Mouse (Mus musculus) thymus, postnatal 36 days (tissue): Measurements from ENCODE around the gene Aldh3a2.
"Not testable (repeated sequence)": the region's sequence is repeated elsewhere in the genome, so short reads cannot be mapped to it uniquely, and the experiment has no call there.

Experiments
- DNase-seq, 2 experiments: peaks; one replicate each; pipeline ENCODE4 v3.0.0; 2022; ENCODE audit warnings: mixed read lengths in 2 of 2

Gene Aldh3a2

DNA sequence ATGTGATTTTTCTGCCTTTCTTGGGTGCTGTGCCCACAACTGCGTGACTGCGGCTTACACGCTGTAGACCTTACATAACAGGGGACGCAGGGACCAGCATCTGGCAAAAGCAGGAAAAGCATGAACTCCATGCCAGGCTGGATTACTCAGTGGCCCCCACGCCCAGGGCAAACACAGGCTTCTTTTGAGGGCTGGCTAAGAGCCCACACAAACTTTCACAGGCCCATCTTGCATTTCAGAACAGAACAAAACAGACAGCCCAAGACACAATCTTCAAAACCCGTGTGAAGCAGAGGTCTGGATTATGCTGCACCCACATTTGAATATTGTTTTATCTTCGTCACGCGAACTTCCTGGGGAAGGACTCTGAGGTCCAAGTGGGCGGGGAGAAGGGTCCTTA lies 58.9 kb downstream of the Aldh3a2 start:
- no peak for DNase-seq

DNA sequence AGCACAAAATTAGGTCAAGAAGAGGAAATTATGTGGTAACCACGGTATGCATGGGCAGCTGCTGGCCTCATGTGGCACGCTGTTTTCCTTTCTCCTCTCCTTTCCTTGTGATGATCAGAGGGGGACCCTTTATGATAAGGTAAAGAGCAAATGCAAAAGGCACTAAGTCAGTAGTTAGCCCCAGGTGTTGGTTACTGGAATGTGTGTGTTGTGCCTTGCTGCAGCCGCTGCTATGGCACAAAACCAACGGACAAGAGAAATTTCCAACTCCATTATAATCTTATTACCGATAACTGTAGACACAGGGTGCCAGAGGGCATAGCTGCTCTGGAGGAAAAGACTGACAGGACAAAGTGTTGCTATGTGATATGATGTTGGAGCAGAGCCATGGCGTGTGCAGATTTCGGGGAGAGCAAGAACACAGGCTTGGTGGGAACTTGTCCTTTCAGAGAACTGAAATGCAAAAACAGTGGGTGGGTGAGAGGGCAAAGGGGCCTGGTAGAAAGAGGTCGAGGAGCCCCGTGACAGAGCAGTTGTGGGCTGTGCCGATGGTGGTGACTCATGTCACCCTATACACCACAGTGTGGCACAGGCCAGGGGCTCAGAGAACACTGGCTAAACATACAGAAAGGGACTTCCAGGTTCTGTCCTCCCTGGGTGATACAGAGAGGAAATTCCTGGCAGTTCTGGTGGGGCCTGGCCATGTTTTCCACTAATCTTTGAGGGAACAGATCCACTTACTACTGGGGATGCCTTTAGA lies 59.6 kb downstream of the Aldh3a2 start, which contains the start of gene Aldh3a1:
Aldh3a1 (plus strand) TSS at position 51 of the 760 bp plus-strand sequence.
- no peak for DNase-seq

DNA sequence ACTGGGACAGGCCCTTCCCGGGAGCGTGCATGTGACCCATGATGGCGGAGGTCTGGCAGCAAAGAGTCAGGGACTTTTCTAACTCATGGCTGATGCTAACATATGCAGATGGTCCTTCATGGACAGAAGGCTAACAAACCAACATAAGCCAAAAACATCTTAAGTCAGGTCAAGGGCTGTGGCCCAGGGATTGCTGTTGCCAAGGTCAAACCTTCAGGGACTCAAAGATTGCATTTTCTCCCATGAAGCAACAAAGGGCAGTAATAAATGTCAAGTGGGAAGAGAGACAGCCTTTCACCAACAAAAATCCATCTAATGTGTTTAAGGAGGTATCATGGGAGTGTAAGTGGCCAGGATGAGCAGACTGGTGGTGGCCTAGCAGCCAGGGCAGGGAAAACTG lies 61.1 kb downstream of the Aldh3a2 start:
- no peak for DNase-seq

DNA sequence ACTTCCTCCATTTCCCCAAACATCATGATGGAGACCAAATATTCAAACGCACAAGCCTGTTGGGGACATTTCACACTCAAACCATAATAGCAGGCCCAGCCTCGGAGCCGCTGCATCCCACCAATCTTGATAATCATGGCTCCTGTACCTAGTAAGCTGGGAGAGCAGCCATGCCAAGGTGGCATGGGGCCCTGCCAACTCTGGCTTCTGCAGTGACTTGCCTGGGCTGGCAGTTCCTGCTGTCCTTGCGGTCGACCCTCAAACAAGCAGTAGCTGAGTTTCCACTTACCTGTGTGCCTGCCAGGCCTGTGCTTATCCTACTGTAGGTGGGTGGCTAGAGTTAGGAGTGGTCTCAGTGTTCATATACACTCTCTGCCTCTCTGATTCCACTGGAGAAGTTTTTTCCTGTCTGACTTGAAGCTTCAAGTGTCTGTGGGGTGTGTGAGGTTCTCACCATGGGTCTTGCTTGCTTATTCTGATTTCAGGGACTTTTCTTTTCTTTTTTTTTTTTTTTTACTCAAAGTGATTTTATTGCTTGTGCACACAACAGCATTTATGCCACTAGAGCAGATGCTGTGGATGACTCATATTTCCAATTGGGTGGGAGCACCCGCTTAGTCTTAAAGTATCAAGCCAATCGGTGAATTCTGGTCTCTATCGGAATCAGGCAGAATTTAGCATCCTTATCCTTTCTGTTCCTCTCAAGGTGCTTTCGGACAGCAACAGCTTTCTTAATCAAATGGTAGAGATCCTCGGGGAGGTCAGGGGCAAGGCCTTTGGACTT lies 61.9 kb downstream of the Aldh3a2 start:
- no peak for DNase-seq

DNA sequence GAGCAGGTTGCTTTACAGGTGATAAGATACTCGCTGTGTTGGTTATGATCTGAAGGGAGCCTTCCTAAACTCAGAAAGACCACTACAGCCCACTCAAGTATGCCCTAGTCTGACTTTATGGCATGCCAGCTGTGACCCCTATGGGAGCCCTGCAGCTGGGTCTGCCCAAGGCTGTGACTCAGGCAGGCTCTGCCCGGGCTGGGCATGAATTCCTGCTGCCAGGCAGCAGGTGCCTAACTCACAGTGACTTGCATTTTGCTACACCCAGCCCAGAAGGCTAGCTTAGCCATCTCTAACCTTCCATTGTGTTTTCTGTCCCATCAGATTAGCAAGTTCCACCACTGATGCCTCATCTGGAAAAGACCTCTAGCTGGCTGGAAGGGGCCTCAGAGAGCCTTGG lies 64.5 kb downstream of the Aldh3a2 start:
- no peak for DNase-seq

DNA sequence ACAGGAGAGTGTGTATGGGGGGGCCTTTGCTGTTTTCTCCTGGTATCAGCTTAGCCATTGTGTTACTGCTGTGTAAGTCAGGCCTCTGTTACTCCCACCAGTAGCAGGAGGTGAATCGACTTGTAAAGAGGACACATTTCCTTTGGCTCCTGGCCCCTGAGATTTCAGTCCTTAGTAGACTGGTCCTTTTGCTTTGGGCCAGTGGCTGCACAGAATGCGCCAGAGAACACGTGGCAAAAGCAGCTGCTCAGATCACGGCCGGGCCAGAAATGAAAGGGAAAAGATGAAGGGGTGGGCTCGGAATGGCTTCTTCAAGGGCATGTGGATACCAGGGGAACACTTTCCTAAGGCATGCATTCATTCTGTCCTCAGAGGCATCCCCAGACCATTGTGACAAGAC lies 65.1 kb downstream of the Aldh3a2 start:
- DNase-seq: no peak

DNA sequence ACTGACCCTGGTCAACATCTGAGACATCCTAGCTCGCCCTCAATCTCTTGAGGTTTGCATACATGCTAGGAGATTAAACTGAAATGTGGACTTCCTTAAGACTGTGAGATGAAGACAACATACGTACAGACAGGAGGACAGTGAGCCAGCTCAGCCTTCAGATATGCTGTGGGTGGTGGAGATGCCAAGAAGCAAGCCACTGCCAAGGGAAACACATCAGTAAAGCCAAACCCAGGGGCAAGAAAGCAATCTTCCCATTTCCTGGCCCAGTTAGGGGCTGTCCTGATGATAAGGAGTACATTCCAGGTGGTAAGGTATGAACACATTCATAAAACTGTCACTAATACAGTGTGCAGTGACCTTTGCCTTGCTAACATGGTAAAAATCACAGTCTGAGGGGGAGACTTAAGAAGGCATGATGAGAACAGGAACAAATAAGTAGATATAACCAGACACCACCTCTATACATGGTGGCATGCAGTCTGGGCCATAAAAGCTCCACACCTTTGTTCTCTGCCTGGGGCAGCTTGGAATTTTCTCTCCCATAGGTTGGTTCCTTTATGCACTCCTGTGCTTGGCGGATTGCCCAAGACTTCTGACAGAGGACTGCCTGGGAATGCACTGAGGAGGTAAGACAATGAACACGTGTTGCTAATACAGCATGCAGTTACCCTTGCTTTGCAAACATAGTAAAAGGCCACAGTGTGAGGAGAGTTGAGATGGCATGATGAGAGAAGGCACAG lies 67.5 kb downstream of the Aldh3a2 start:
- DNase-seq: no peak

DNA sequence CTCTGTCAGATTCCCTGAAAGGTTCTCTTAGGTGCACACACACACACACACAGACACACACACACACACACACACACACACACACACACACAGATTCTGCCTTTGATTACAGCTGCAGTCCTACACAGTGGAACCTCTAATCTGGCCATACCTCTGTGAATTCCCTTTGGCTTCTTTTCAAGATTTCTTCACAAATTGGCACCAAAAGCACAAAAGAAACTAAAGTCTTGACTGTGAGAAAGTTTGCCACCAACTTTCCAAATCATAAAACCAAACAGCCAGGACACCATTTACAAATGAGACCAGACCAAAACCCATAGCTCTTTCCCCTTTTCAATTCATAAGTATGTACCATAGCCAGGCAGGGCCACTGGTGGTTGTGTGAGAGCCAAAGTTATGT lies 69.3 kb downstream of the Aldh3a2 start:
- DNase-seq: no peak

DNA sequence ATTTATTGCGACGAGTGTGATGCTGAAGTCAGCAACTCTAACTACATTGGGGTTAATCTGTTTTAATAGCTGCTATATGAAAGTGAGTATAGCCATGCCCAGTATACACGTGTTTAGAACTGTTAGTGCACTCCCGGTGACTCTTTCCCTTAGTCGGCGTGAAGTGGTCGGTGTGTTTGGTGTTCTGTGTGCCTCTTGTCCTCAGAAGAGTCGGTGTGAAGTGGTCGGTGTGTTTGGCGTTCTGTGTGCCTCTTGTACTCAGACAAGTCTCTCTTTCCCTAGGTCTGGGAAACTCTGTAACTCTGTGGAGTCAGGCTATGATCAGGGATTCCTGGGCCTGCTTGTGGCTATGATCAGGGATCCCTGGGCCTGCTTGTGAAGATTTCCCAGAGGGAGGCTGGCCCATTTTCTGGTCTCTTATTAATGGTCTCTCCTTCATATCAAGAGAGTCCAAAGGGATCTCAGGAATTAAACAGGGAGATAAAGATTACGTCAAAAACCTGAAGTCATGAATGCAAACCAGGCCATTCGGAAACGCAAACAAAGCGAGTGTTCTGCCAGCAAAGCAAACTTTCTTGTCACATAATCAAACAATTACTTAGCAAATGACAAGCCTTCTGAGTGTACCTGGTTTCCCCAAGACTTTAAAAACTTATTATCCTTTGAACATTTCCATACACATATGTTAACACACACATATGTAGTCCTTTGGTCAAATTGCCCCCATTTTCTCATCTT lies 70.5 kb downstream of the Aldh3a2 start:
- DNase-seq: no peak

DNA sequence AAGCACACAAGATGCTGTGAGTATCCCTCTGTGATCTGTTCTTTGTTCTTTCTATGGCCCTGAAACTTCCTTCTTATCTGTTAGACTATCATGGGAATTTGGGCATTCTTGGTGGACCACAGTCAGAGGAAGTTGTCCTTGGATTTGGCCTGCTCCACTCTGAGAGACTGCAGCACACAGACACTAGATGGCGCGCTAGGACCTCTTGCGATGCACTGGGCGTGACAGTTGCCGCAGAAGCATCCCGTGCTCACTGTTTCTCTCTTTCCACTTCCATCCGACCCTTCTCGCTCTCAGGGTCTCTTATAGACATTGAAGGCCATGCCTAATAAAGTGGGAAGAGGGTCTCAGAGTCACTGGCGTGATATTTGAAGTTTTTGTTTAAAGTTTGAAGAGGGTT lies 73.9 kb downstream of the Aldh3a2 start:
- DNase-seq: peak; percentile 64 to 71

DNA sequence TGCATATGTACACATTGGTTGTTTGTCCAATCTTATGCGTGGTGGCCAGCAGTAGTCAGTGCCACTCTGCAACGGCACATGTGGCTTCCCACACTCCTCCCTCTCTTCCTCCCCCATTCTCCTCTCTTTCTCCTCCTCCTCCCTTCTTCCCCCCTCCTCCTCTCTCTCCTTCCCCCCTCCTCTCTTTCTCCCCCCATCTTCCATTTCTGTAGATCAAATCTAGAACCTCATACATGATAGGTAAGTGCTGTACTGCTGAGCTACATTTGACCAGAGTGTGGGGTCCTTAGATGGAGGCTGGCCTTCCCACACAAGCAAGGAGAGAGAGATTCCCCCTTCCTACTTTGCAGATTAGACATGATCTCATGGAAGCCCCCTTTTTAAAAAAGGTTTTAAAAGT lies 74.5 kb downstream of the Aldh3a2 start:
- no peak for DNase-seq

DNA sequence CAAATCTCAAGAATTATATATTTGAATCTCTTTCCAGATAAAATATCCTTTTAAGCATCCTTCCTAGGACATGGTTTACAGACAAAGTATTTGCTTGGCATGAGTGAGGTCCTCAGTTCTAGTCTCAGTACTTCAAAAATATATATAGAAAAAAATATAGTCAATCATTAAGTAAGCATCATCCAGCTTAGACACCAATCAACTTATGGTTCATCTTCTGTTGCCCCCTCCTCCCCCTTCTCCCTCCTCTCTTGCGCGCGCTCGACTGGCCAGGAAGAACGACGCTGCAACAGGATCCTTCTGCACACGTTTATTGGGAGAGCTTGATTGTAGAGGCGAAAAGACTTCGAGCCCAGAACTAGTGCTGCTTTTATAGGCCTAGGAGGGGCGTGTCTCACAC lies 75.1 kb downstream of the Aldh3a2 start:
- not testable (repeated sequence) for DNase-seq

DNA sequence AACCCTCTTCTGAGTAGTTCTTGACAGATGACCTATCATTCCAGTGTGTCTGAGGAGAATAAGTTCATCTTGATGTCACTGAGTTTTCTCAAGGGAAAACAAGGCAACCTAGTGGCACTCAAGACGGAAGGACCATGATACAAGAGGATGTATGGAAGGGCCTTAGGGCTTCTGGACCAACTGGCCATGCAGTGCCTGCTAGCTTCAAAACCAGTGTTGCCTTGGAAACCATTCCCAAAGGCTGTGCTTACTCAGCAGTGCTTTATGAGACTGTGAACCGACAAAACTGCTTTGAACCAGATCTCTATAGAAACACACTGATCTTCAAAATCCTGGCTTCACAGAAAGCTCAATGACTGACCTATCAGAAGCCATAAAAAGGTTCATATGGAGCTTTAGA lies 76.5 kb downstream of the Aldh3a2 start:
- no peak for DNase-seq

DNA sequence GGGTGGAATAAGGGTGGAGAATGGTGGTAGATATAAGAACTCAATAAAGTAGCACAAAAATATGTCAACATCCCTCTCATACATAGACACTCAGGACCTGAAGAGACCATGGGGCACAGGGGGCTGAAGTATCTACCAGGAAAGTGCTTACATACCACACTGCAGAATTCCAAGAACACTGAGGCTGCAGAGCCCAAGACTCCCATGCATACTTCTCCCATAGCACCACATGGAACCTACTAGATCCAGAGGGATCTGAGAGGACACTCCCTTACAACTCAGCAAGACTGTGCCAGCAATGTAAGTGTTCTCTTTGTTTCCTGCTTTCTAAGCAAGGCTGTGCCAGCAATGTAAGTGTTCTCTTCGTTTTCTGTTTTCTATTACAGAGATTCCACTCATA lies 83.4 kb downstream of the Aldh3a2 start:
- no peak for DNase-seq

DNA sequence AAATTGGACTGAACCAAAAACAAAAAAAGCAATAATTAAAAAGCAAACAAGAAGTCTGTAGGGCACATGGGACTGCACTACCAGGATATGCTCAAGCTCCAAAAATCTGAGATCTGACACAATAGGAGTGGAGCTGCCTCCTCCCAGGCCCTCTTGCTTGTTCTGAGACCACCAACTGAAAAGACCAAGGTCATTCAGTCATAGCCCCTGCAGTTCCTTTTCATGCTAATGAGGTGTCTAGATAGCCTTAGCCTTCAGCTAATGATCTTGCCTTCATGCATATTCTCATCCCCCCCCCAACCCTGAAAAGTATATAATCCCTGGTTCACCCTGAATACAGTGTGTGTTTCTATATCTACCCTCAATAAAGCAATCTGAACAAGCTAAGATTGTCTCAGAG lies 85.6 kb downstream of the Aldh3a2 start:
- no peak for DNase-seq

DNA sequence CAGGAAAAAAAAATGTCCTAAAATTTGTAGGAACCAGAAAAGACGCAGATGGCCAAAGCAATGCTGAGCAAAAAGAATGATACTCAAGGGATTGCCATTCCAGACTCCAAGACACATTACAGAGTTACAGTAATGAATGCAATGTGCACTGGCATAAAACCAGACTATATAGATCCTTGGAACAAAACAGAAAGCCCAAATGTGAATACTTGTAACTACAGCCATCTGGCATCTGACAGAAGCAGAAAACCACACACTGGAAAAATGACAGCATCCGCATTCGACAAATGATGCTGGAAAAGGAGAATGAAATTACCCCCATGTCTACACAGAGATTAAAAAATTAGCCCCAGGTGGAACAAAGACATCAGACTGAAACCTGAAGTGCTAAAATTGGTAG lies 86.9 kb downstream of the Aldh3a2 start:
- DNase-seq: no peak

DNA sequence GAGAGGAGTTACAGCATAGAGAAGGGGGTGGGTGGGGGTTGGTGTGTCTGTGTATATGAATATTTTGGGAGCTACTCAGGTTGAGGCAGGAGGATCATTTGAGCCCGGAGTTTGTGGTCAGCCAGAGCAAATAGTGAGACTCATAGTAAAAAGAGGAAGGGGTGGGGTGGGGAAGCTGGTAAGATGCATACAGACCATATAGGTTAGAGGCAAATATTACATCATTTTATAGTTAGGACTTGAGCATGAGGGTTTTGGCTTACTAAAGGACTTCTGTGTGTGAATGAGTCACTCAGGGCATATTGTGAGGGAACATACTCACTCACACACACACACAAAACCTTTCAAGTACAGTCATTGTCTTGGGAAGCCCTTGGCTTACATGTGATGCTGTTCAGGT lies 90.9 kb downstream of the Aldh3a2 start:
- no peak for DNase-seq

DNA sequence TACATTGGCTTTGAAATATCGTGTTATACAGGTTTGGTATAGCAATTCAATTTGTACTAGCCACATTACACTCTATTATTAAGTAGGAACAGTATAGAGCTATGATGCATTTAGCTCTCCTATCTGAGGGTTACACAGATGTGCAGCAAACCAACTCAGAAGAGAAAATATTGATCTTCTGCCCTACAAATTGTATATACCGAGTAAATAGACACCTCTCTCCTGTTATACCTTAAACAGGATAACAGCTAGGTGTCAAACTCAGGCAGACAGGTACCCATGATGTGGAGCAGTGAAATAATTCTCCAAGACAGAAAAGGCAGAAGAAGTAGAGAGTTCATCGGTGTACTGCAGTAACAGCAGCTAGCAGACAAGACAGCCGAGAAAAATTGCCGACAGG lies 91.5 kb downstream of the Aldh3a2 start:
- no peak for DNase-seq

DNA sequence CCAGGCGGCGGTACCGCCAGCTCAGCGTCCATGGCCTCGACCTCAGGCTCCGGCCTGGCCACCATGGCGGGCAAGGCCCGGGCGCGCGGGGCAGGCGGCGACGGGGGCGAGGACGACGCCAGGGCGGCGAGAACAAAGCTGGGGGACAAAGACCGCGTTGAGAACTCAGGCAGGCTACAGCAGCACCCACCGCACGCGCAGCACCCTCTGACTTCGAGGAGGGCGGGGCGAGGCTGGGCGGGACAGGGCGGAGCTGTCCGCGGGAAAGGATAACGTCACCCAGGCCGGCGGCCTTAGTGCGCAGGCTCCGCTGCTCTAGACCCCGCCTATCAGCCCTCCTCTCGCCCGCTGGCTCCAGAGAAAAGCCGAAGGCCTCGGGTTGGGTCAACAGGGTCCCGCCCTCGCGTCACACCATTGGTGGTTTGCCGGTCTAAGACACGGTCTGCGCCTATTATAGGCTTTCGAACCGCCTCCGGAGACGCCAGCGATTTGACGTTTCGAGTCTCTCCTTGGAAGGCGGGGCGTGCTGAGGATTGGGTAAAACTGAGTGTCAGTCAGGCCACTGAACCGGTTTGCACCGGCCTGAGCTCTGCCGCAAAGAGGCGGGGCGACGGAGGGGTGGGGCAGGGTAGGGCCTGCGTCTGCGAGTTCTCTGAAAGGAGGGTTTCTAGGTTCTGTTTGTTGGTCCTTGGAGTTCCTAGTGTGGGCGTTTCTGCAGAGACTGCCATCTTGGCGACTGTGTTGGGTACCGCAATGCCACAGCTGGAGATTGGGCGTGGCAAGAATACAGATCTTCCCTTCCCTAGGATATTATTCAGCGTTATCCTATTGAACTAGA lies 92.2 kb downstream of the Aldh3a2 start, which contains the start of gene Usp22:
Usp22 (minus strand) TSS at position 235 of the 838 bp plus-strand sequence.
- peak; percentile 98 to 100 for DNase-seq

DNA sequence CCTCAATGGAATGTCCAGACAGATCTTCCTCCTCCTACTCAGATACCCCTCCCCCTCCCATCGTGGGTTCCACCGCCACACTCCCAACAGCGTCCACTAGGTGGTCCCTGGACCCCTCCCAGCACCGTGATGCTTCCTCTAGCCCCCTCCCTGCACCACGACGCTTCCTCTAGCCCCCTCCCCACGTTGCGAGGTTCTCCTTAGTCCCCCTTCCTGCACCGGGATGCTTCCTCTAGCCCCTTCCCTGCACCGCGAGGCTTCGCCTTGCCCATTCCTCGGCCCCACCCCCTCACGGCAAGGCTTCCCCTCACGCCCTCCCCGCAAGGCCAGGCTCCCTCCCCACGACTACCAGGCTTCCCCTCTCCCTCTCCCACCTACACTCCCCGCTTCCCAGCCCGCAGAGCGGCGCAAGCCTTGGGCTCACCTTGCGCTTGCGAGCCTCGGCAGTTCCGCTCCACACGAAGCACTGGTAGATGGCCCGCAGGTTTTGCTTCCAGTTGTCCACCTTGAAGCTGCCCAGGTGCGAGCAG lies 92.9 kb downstream of the Aldh3a2 start:
- peak; percentile 72 to 82 for DNase-seq

DNA sequence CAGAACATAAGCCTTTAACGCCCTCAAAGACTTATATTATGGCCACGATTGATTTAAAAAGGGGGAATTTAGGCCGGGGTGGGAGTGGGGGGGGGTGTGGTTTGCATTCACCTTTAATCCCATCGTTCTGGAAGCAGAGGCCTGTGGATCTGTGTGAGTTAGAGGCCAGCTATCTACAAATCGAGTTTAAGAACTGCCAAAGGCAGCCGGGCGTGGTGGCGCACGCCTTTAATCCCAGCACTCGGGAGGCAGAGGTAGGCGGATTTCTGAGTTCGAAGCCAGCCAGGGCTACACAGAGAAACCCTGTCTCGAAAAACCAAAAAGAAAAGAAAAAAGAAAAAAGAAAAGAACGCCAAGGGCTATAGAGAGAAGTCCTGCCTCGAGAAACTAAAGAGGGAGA lies 93.8 kb downstream of the Aldh3a2 start:
- not testable (repeated sequence) for DNase-seq
